Mouse (Mus musculus) kidney, adult 2 months (tissue): Measurements from ENCODE around the gene Mcrip1.

ENCODE experiments used
- CTCF ChIP-seq: fragments of 200-500 bp; conservative IDR thresholded peaks from 2 replicates; pipeline ENCODE4 v1.5.1; 2011; ENCODE audit warnings: low read depth, mild to moderate bottlenecking, control low read depth, low read length, moderate library complexity, mixed read lengths; ENCODE audit not compliant: insufficient read depth, insufficient read length
- POLR2A ChIP-seq: fragments of 200-500 bp; IDR thresholded peaks from one replicate; pipeline ENCODE4 v1.6.1; 2011; ENCODE audit warnings: low read depth, low read length, control low read depth

- TF ChIP-seq CTCF = no peak
- no peak for TF ChIP-seq POLR2A
Observed at GRCm38 (mm10) chr11:120598990-120599549, 49.5 kb upstream of the Mcrip1 start.
